Mouse (Mus musculus): ENCODE data around the gene L2hgdh.
A peak's percentile ranks its signal among the peaks of the same experiment; 100 is the strongest.

L2hgdh gene

GRCm38 (mm10) chr12:69724711-69725460, at the start of gene L2hgdh, which contains the start of gene Atp5s:
TSS of gene L2hgdh (minus strand) at chr12:69724873.
TSS of gene Atp5s (plus strand) at chr12:69724950.
- DNase-seq = peak; percentile 95

DNA sequence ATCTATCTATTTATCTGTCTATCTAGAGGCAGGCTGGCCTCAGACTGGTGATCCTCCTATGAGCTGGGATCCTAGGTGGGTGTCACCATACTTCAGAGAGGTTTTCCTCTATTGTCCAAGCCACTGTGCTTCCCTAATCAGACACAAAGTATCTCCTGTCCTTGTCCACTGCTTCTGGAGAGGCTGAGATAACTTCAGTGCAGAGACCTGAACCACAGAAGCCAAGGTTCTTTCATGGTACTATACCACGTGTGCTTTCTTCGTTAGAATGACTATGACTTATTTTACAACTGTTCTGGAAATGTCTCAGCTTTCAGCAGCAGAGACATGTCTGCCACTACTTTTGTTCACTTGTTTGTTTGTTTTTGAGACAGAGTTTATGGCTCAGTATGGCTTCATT, 44.2 kb upstream of the L2hgdh start:
- no peak for DNase-seq

- DNase-seq = no peak
Measured at GRCm38 (mm10) chr12:69767476-69768258, 43.0 kb upstream of the L2hgdh start.

DNA sequence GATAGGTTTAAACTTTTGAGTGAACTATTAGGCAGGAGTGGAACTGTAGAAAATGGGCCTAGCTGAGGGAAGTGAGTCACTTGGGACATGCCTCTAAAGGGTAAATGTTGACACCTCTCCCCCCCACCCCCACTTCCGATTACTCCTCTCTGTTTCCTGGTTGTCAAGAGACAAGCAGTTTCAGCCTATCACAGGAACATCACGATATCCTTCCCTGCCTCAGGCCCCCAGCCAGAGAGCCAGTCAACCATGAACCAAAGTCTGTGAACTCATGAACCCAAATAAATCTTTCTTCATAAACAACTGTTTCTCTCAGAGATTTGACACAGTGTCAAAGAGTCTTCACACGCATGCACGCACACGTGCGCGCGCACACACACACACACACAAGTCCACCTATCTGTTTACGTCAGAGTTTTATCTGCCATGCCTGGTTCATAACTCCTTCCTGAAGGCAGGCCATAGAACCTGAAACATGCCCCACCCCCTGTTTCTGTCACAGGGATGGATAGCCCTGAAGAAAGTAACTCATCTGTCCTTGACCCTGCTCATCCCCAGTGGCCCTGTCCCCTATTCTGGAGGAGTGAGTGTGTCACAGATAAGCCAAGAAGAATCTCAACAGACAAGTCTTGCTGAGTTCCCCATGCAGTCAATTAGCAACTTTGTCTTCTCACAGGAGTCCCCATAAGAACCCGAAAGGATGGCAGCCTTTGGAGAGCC, 41.7 kb upstream of the L2hgdh start:
- no peak for DNase-seq

- no peak for DNase-seq
Measured at GRCm38 (mm10) chr12:69765543-69765942, 40.9 kb upstream of the L2hgdh start.

- no peak for DNase-seq
Measured at GRCm38 (mm10) chr12:69761603-69762002, 36.9 kb upstream of the L2hgdh start.

DNA sequence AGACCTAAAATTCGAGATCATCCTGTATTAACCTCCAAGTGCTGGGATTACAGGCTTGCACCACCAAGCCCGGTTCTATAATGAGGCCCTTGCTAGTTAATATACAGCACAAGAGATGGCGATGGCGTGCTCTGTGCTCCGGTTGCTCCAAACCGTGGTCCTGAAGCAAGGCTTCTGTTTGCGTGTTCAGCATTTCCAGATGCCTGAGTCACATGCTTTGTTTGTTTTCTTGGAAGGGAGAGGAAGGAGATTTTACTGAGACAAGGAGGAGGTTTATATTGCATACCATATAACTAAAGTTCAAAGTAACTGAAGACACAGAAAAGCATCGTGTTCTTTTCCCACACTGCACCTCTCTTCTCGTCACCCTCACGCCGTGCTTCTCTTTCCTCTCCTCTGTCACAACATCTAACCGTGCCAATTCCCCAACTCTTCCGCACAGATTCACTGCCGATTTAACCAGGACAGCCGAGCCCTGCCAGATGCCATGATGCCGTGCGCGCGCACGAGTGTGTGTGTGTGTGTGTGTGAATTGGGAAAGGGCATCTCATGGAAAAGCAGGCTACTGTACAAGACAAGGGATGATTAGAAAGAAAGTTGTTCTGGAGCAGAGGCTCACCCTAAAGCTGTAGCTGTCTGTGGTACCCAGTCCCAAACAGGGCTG, 36.2 kb upstream of the L2hgdh start:
- peak; percentile 24 for DNase-seq

GRCm38 (mm10) chr12:69760014-69760413, 35.3 kb upstream of the L2hgdh start:
- DNase-seq = no peak

- no peak for DNase-seq
Measured at GRCm38 (mm10) chr12:69759267-69759885, 34.7 kb upstream of the L2hgdh start.

GRCm38 (mm10) chr12:69758221-69759185, 33.8 kb upstream of the L2hgdh start:
- no peak for DNase-seq

DNA sequence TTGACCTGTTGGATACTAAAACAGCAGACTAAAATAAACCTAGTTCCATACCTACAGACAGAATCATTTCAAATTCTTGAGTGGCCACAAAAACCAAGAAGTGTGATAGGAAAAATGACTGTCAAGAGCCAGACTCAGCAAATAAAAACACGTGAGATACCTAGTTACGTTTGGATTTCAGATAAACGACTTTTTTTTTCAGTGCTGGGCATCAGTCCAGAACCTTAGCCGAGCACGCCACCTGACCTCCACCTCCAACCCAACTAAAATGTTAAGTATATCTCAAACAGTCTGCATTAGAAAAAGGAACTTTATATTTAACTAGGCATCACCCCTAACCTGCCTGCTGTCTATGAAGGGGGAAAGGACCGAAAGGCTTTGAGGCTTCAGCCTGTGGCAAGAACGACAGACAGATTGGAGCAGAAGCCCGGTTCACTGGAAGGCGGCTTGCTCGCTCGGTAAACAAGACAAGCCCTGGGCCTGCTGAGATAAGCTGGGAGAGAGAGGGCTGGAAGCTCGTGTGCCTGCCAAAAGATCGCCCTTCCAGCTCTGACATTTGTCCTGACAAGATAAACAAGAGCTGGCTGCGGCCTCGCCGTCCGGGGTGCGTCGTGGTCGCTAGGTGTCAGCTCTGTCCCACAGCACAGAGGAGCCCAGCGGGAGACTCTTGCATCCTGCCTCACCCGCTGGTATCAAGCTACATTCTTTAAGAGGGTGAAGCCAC, 32.9 kb upstream of the L2hgdh start:
- peak; percentile 77 for DNase-seq

DNA sequence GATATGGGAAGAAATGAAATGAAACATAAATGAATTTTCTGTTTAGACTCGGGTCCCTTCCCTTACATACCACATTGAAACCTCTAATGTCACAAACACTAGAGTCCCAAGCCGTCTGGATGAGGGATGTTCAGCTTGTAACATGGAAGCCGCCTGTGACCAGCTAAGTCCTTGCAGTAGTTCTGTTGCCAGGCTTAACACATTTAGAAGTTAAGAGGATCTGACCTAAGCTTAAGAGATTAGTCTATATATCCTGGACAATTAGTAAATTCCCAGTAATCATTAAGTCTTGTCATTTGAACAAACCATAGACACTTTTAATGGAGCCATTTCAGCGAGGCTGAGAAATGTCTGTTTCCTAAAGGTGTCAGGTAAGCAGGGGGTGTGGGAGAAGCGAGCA, 31.3 kb upstream of the L2hgdh start:
- no peak for DNase-seq

DNA sequence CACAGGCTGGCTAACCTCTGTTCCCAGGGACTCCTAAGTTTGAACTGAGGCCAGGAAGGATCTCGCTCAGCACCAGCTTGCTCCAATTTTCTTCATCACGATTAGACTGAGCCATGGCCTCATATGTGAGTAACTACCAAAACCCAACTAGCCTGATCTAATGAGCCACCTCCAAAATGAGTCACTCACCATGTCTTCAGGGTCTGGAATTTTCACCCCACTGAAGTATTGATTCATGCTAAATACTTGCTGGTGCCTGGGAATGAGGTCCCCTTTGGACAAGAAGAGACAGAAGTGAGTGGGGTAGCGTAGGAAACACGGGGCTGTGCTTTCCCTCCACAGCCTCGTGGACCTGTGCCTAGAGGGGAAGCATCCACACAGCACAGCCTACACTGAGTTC, 29.3 kb upstream of the L2hgdh start:
- DNase-seq = no peak

GRCm38 (mm10) chr12:69751864-69752341, 27.2 kb upstream of the L2hgdh start:
- no peak for DNase-seq

DNA sequence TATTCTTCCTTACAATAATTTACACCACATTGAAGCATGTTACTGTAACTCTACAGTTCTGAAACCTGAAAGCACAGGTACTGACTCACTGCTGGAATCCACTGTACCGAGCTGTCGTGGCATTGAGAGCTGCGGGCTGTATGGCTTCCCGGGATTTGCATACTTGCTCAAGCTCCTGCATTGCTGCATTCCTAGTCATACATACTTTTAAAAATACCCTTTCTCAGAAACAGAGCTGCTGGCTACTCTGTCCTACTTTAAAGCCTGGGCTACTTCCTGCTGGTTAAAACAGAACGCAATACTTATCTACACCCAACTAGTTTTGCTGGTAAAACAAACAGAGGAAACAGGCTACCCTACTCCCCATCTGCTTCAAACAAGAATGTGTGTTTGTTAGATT, 19.5 kb upstream of the L2hgdh start:
- DNase-seq = no peak

- no peak for DNase-seq
Measured at GRCm38 (mm10) chr12:69741965-69742364, 17.3 kb upstream of the L2hgdh start.

GRCm38 (mm10) chr12:69733923-69734322, 9.2 kb upstream of the L2hgdh start:
- DNase-seq = no peak

- no peak for DNase-seq
Measured at GRCm38 (mm10) chr12:69733518-69733917, 8.8 kb upstream of the L2hgdh start.

DNA sequence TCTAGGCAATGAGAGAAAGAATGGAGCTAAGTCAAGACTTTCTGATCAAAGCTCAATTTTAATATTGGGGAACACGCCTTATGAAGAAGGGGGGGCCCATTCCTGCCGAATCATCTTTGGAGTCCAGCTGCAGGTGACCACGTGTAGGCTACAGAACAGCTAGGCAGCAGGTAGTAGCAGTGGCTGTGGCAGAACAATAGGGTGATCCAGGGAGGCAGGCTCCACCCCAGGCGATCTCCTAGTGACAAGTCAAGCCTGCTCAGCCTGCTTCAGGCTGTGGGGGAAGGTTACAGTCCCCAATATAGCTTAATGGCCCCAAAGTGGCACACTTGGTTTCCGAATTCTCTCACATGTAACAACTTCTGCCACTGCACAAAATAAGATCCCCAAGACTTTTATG, 7.5 kb upstream of the L2hgdh start:
- DNase-seq = no peak

DNA sequence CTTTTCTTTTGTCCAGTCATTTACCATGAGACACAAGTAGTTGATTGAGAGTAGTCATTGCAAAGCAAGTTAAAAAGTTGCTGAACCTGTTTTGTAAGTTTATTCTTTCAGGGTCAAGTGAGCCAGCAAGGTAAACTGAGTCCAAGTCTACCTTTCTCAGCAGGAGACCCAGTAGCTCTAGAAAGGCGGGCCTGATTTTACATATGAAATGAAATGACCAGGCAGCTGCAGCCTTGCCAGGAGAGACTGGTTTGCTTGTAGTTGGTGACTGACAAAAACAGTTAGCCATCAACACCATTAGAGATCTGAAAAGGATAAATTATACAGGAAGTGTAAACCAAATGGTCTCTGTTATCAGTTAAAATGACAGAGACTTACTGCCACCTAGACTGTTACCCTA, 5.6 kb upstream of the L2hgdh start:
- no peak for DNase-seq

Measured in layer of hippocampus, adult 9-11 months (tissue).